Mouse (Mus musculus): Measurements from ENCODE around the gene Scamp1.

Gene Scamp1

DNA sequence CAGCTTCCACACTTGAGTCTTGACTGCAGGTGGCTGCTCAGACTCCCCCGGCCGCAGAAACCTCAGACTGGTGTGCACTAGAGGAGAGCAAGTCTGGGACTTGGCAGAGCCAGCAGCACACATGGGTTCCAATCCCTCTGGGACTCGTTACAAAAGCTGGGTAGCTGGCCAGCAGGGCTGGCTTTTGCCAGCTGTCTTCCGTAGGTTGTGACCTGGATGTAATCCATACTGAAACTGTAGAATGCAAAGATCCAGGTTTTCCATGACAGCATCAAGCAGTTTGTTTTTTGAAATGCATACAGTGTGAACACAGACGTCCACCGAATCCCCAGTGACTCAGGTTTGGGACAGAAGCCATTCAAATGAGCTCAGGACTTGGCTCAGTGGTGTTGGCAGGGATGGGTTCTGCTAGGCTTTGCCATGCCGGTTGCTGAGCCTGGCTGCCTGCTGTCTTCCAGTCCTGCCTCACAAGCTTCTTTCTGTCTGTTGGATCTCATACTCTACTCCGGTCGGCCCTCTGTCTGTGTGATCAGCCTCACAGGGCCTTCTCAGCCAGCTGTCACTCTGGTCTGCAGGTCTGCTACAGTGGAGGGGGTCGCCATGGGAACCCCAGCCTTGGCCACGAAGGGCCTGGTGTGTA lies 107.1 kb downstream of the Scamp1 start:
- DNase-seq (ENCODE audit: low read depth, low spot score), result peak; percentile 99

DNA sequence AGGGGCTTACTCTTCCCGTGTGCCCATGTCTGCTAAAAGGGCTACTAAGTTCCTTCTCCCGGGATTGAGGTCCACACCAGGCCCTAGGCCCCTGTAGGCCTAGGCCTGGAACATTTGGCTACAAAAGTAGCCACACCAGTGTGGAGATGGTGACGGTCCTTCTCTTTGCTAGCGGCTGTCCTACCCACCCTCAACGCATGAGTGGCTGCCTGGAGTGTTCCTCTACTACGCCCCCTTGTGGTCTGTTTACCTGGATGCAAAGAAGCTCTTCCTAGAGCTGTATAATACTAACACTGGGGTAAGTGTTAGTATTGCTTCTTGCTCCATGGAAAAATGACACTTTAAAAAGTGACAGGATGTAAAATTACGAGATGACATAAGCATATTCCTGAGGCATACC lies 108.5 kb downstream of the Scamp1 start:
- DNase-seq (ENCODE audit: low read depth, low spot score), result peak; percentile 69

DNA sequence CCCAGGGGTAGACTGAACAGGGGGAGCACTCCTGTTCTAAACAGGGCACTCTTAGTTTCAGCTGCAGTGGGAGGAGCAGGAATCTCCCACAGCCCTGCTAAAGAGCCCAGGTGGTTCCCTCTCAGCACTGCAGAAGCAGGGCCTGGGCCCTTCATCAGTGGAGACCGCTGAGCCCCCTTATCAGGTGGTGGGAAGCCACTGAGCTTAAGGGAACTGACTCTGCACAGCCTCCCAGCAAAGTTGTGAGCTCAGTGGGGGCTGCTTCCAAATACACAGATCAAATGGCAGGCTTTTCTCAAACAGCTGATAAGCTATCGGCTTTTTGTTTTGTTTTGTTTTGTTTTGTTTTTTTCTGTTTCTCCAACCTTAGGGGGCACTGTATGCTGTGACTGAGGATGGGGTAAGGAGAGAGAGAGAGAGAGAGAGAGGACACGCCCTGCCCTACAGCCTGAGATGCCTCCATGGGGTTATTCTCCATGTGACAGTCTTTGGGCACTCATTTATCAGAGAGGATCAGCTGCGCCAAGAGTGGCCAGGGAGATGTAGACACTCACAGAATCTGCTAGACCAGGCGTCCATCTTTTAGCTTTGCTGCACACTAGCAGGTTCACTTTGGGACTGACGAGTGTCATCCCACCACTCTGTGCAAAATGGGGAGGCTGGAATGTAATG lies 110.1 kb downstream of the Scamp1 start:
- peak; percentile 60 for DNase-seq (ENCODE audit: low read depth, low spot score)

DNA sequence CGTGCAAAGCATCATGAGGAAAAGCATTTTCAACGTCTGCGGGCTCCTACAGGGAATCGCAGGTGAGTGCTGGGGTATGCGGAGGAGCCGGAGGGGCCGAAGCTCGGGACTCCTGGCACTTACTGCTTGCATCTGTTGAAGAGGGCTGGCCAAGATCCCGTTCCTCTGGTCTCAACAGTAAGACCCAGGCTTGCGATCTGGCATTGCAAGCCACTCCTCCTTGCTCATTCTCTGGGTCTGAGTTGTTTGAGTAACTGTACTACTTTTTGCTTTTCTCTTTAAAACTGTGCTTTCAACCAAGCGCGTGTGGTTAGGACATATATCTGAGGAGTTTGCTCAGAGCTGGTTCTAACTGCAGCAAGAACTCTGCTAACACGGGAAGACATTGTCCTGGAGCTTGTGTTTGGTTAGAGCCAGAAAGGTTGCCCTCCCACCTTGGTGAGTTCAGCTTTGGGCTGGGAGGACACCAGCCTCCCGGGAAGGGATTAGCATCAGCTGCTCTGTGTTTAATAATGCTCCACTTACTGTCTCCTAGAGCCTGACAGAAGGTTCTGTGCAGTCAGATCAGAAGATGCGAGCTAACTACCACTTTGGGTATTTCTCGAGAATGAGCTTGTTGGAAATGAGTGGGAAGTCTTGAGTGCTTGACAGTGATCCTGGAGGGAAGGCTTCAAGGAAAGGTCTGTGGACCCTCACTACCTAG lies 110.9 kb downstream of the Scamp1 start:
- peak; percentile 76 for DNase-seq (ENCODE audit: low read depth, low spot score)

DNA sequence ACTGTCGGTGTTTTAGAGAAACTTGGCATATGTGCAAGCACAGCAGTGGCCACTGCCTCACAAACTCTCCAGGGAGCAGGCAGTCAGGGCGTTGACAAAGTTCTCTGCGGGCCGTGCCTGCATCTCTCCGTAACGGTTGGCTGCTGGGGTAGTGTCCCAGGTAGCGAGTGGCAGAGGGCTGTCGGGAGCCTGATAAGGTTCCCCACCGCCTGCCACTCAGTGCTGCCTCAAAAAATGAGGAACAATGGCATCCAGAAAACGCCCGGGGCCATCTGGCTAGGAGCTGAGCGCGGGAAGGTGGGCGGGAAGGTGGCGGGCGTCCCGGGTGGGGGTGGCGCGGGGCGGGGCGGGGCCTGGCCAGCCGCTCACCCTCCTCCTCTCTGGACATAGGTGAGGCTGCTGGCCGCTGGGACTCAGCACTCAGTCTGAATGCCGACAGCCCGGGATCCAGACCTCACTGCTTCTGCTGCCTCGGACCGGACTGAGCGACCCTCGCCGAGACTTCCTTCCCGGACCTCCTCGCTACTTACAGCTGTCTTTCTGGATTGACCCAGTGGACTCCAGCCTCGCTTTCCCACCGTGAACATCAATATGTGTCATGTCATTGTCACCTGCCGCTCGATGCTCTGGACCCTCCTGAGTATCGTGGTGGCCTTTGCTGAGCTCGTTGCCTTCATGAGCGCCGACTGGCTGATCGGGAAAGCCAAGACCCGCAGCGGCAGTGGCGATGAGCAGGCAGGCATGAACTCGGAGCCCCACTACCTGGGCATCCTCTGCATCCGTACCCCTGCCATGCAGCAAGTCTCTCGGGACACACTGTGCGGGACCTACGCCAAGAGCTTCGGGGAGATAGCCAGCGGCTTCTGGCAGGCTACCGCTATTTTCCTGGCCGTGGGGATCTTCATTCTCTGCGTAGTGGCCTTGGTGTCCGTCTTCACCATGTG lies 111.8 kb downstream of the Scamp1 start:
- DNase-seq (ENCODE audit: low read depth, low spot score), result peak; percentile 86

DNA sequence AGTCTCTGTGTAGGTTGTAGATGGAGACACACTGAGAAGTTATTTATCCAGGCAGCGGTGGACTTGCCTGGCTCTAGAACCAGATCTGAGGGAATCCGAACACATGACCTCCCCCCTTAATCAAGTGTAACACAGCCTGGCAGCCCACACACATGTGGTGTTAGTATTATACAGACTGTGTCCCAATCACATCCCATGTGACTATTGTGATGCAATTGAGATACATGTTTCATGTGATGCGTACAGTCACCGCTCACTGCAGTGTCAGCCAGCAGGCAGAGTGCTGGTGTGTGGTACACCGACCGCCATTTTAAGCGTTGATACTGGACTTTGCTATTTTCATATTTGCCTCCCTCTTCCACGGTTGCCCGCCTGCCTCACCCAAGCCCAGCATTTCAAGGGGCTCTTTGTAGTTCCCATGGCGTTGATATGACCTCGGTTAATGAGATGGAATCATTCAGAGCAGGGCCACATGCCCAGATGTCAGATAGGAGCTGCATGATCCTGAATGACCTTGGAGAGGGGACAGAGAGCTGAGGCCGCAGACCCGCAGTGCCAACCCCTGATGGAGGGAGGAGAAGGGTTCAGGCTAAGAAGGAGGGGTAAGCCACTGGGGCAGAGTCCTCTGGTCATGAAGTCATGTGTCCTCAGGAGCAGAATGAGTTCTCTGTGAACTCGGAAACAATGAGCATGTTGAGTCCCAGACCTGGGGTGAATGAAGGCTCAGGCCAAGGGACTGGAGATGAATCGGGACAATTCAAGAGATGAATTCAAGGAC lies 112.9 kb downstream of the Scamp1 start:
- DNase-seq (ENCODE audit: low read depth, low spot score), result peak; percentile 94

DNA sequence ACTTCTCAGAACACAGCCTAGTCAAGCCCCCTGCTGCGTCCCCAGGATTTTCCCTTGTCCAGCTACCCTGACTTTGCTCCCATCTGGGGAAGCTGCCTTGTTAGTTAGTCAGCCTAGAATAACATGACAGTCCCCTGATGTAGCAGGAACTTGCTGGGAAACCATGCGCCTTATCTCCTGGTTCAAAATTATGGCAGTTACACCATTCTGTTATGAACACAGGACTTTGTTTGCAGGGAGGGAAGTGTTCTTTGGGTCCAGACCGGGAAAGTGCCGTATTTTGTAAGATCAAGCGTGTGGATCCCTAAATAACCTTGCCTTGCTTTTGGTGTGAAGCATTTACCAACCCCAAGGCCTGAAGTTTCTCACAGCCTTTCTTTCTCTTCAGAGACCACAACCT lies 114.0 kb downstream of the Scamp1 start:
- no peak for DNase-seq (ENCODE audit: low read depth, low spot score)

DNA sequence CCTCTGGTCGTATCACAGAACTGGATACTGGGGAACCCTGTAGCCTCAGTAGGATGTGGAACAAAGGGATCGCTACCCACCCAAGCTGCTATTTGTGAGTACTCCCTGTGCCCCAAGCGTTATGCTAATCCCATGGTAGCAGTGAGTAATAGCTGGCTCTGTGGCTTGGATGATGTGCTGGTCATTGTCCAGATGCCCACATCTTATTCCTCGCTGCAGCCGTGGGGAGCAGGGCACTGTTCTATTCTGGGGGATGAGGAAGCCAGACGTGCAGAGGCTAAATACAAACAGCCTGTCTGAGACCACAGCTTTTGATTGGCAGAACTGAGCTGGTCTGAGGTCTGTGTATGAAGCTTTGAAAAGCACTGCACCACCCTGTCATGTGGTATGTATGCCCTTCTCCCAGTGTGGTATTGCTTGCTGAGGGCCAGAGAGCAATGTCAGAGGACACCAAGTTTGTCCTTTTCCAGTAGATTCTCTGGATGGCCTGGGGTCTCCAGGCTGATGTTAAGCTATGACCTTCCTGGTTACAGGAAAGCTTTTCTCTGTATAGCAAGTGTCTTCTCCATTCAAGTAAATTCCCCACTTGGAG lies 116.2 kb downstream of the Scamp1 start:
- DNase-seq (ENCODE audit: low read depth, low spot score), result peak; percentile 47

DNA sequence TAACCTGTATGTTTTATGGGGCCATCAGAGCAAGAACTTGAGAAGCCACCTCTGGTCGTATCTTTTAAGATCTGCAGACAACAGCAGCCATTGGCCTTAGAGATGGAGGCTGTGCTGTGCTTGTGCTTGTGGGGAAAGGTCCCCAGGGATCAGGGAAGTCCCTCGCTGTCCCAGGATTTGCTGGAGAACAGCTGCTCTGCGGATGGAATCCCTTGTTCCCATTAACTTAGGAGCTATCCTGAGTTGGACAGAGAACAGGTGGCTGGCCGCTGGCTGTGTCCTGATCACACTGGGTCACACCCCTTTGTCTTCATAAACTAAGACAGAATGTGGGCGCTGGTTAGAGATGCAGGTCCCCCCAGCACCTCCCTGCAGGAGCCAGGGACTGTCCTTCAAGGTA lies 117.3 kb downstream of the Scamp1 start:
- DNase-seq (ENCODE audit: low read depth, low spot score), result no peak

DNA sequence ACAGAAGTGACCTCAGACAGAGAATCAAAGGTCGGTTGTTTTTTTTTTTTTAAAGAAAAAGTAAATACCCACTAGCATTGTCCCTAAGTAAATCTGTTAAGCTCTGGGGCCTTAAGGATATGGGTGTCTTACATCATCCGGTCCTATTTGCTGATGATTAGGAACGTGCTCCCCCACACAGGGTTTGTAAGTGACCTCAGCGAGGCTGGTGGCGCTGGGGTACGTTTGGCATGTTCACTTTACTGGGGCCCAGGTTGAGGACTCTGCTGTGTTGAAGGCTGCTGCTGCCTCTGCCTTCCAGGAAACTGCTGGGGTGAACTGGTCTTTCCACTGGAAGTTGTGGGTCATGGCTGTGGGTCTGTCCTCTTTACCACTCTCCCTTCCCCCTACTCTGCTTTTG lies 121.2 kb downstream of the Scamp1 start:
- no peak for DNase-seq (ENCODE audit: low read depth, low spot score)

DNA sequence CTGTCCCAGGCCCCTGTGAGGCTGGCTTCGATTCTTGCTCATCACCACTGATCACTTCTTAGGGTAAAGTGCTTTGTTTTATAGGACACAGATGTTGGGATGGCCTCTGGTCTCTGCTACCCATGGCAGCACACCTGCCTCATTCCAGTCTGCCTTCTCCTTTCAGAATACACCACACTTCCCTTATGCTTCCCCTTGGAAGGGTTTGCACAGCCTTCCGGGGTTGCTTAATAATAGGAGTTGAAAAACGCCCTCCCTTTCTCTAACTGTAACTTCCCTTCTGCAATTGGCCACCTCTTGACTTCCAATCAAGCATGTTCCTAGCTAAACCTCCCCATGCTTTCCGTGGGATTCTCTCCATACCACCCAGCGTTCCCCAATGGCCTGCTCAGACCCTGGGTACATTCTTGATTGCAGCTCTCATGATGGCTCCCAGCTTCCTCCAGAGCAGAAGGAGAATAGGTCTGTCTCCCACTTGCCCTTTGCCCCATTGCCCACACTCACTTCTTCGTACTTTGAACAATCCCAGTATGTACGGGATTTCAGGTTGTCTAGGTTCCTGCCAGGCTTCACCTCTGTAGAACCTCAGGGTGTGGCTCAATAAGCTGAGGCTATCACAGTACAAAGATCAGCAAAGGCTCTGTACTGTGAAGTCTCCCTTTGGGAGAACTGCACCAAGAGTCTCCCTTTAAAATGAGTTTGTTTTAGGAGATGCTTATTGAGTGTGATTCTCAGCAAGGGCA lies 126.0 kb downstream of the Scamp1 start:
- DNase-seq (ENCODE audit: low read depth, low spot score), result no peak

DNA sequence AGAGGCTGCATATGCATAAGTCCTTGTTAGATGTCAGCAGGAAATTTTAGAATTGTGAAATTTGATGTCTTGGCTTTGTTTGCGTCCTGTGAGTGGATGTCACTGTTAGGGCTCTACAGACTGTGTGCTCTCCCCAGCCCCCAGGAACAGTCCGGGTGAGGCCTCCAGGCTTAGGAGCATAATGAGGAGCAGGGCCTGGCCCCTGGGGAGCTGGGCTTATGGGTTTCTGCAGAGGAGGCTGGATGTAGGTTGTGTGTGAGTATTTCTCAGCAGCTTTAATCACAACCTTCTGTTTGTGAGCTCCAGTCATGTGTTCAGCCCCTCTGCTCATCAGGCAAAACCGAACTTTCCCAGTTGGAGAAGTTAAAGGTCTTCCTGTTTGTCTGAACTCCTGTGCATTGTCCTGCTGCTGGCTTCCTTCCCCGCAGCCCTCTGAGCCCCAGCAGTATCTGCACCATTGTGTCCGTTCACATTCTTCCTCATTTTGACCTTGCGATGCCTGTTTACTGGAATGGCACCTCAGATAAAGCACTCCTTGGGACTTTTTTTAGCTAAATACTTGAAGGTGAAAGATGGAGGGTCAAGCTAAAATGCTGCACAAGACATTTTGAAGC lies 126.7 kb downstream of the Scamp1 start:
- DNase-seq (ENCODE audit: low read depth, low spot score), result no peak

DNA sequence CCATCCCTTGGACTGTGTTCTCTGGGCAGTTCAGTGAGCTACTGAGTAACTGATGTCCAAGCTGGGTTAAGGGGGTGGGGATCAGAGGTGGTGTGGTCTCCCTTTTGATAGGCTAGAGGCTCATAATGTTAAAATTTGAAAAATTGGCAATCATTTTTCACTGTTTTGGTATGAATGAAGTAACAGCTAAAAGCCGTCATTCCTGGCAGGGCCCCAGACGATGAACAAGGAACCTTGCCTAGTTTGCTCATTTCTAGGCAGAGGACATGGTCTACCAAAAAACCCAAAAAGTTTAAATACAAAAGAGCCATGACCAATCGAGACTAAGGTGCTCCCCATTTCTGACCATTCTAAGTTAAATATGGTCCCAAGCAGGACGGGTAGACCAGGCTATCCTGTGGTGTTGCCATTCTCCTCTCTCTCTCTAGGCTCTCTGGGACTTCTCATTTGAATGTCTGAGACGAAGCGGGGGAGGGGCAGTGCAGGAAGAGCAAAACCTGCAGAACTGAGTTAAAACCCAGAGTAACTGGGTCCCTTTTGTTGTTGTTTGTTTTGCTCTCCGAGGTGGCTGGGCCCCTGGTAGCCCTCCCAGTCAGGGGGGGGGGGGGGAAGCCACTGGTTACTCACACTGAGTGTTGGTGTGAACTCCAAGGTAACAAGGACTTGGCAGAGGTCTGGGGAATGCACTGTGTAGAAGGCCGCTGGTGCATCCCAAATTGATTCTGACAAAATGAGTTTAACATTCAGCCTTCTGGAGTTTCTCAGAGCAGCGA lies 129.8 kb downstream of the Scamp1 start:
- DNase-seq (ENCODE audit: low read depth, low spot score), result no peak

DNA sequence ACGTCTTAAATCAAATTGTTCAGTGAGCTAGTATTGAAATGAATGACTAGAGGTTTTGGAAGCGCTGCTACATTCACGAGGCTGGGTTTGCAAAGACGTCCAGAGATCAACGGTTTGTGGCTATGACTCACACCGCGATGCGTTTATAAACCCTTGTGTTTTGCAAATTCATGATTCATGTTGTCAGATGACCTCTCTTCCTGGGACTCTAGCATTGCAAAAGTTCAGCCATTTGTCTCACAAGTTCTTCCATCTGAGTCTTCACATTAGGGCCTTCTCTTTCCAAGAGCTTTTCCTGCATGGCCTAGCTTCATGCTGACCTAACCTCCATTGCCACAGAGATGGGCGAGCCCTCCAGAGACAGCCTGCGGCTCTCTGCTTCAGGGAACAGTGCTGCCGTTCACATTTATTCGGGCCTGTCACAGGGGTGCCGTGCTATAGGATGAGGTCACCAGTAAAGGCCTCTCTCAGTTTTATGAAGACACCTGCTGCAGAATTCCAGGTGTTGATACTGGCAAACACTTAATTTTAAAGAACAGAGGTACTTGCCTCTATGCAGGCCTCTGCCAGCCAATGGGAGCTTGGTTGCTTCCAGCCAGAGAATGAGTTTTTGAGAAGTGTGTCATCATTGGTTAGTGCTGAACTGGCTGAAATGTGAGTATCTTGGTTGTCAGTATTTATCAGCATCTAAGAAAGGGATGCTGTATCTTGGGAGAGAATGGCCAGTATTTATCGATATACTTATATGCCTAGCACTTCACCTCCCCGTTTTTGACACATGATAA lies 131.0 kb downstream of the Scamp1 start:
- DNase-seq (ENCODE audit: low read depth, low spot score), result no peak

DNA sequence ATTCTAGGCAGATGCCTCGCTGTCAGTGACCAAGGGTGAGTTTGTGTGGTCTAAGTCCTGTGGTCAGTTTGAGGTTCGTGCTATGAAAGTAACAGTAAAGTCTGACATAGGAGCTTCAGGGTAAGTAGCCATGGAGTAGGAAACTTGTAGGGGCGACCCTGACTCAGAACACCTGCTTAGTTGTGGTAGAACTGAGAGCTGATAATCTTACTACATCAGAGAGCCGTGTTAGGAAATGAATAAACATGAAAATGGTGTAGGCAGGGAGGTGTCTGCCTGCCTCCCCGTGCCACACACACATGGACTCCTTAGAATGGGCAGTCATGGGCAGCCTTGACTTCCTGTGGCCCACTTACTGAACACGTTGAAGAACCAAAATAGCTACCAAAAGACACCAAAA lies 132.0 kb downstream of the Scamp1 start:
- no peak for DNase-seq (ENCODE audit: low read depth, low spot score)

DNA sequence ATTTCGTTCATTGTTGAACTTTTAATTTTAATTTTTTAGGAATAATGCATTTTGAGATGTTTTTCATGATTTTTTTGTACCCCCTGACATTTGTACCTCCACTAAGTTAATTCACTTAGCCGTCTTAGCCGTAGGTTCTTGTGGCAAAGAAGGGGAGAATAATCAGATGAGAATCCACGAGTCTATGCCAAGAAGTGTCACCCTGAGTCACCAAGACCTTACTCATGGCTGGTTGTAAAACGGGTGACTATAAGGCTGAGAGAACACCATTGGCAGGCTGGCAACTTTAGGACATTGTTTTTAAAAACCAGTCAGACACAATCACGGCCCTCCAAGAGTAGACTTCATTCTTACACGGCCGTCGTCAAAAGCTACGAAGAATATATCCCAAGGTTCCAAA lies 132.8 kb downstream of the Scamp1 start:
- DNase-seq (ENCODE audit: low read depth, low spot score), result no peak
